Mouse (Mus musculus): ENCODE measurements around the gene Nyap1.
A peak's percentile ranks its signal among the peaks of the same experiment; 100 is the strongest.
"Not testable (repeated sequence)": the region's sequence is repeated elsewhere in the genome, so short reads cannot be mapped to it uniquely, and the experiment has no call there.

Gene Nyap1

GRCm38 (mm10) chr5:137742836-137743235, 1.4 kb upstream of the Nyap1 start:
- DNase-seq, result no peak

- DNase-seq, result no peak
Observed at GRCm38 (mm10) chr5:137742048-137742447, 641 bp upstream of the Nyap1 start.

GRCm38 (mm10) chr5:137740506-137740905, 901 bp downstream of the Nyap1 start:
- no peak for DNase-seq

GRCm38 (mm10) chr5:137739471-137739870, 1.9 kb downstream of the Nyap1 start:
- no peak for DNase-seq

- no peak for DNase-seq
Observed at GRCm38 (mm10) chr5:137738516-137738915, 2.9 kb downstream of the Nyap1 start.

- DNase-seq, result peak; percentile 49
Observed at GRCm38 (mm10) chr5:137737400-137737940, 3.9 kb downstream of the Nyap1 start.

- DNase-seq, result peak; percentile 84
Observed at GRCm38 (mm10) chr5:137734289-137735061, 6.9 kb downstream of the Nyap1 start.

- peak; percentile 54 for DNase-seq
Observed at GRCm38 (mm10) chr5:137733638-137734288, 7.6 kb downstream of the Nyap1 start.

- DNase-seq, result no peak
Observed at GRCm38 (mm10) chr5:137726767-137727166, 14.6 kb downstream of the Nyap1 start.

GRCm38 (mm10) chr5:137723840-137724239, 17.6 kb downstream of the Nyap1 start:
- no peak for DNase-seq

- DNase-seq, result not testable (repeated sequence)
Observed at GRCm38 (mm10) chr5:137720558-137721164, 20.7 kb downstream of the Nyap1 start.

- DNase-seq, result no peak
Observed at GRCm38 (mm10) chr5:137719088-137719487, 22.3 kb downstream of the Nyap1 start.

- no peak for DNase-seq
Observed at GRCm38 (mm10) chr5:137718020-137718790, 23.2 kb downstream of the Nyap1 start.

GRCm38 (mm10) chr5:137715685-137716084, 25.7 kb downstream of the Nyap1 start:
- DNase-seq, result no peak

- DNase-seq, result no peak
Observed at GRCm38 (mm10) chr5:137713454-137713853, 28.0 kb downstream of the Nyap1 start.

- peak; percentile 29 for DNase-seq
Observed at GRCm38 (mm10) chr5:137706913-137707633, 34.3 kb downstream of the Nyap1 start.

- DNase-seq, result no peak
Observed at GRCm38 (mm10) chr5:137705242-137705641, 36.2 kb downstream of the Nyap1 start.

- DNase-seq, result no peak
Observed at GRCm38 (mm10) chr5:137699850-137700249, 41.6 kb downstream of the Nyap1 start.

- no peak for DNase-seq
Observed at GRCm38 (mm10) chr5:137699080-137699479, 42.3 kb downstream of the Nyap1 start.

- DNase-seq, result no peak
Observed at GRCm38 (mm10) chr5:137695930-137696329, 45.5 kb downstream of the Nyap1 start.

- no peak for DNase-seq
Observed at GRCm38 (mm10) chr5:137694796-137695195, 46.6 kb downstream of the Nyap1 start.

GRCm38 (mm10) chr5:137691881-137692280, 49.5 kb downstream of the Nyap1 start:
- DNase-seq, result no peak
